Mouse (Mus musculus) forebrain, embryonic 16.5 days (tissue): ENCODE data around the gene Zic4. TPM values are rescaled to one million over a fixed set of nuclear protein-coding genes. Genes with fewer than 3 reads are reported as not detected.

ENCODE experiments used
- ATAC-seq: fragments of 200-750 bp; cut with Nextera tagmentation; 2 replicates; pipeline ENCODE4 v1.8.0; 2017; ENCODE audit warnings: mild to moderate bottlenecking, moderate library complexity
- H3K27ac ChIP-seq: fragments of 300-500 bp; sonication (generic); 2 replicates; pipeline ENCODE4 v1.5.1; 2014; ENCODE audit warnings: low read length, control low read depth
- H3K27me3 ChIP-seq: fragments of 300-500 bp; sonication (generic); replicated peaks from 2 replicates; pipeline ENCODE4 v1.6.1; 2014; ENCODE audit warnings: low read length; ENCODE audit not compliant: control insufficient read depth, insufficient read depth
- H3K36me3 ChIP-seq: fragments of 300-500 bp; sonication (generic); 2 replicates; pipeline ENCODE4 v1.6.1; 2014; ENCODE audit not compliant: control insufficient read depth, insufficient read depth
- H3K4me1 ChIP-seq: fragments of 300-500 bp; sonication (generic); replicated peaks from 2 replicates; pipeline ENCODE4 v1.6.1; 2014; ENCODE audit warnings: low read length; ENCODE audit not compliant: control insufficient read depth, insufficient read depth
- H3K4me2 ChIP-seq: fragments of 300-500 bp; sonication (generic); 2 replicates; pipeline ENCODE4 v1.6.1; 2014; ENCODE audit warnings: mild to moderate bottlenecking, low read length, control low read depth
- H3K4me3 ChIP-seq: fragments of 300-500 bp; sonication (generic); replicated peaks from 2 replicates; pipeline ENCODE4 v1.5.1; 2014; ENCODE audit warnings: mild to moderate bottlenecking, low read length, control low read depth
- H3K9ac ChIP-seq: fragments of 300-500 bp; sonication (generic); replicated peaks from 2 replicates; pipeline ENCODE4 v1.6.1; 2014; ENCODE audit warnings: low read depth, low read length, control low read depth
- H3K9me3 ChIP-seq: fragments of 300-500 bp; sonication (generic); 2 replicates; pipeline ENCODE4 v1.6.1; 2016; ENCODE audit warnings: low read length; ENCODE audit not compliant: control insufficient read depth
- WGBS: fragments of 180-500 bp; shearing (Covaris S2); extraction: QIAGEN DNeasy Blood & Tissue Kit; methylation state at CpG from one replicate; pipeline ENCODE4 v1.1.7; 2014; 5-methylcytosine and 5-hydroxymethylcytosine counted together
- polyA plus RNA-seq: library from polyadenylated mRNA; unstranded; fragments of >200 nt; fragmentation: Nextera tagmentation; extraction: Ambion mirVana; gene quantifications from 2 replicates; pipeline ENCODE4 v1.2.1, GENCODE M21; 2015

Zic4 gene
- polyA plus RNA-seq, 1 experiment from 2014 or later = 47.6 TPM

- H3K9ac ChIP-seq = no peak overlapping the region
- no peak overlapping the region for H3K4me3 ChIP-seq
- no peaks in the 10 kb centered on the region for H3K36me3 ChIP-seq
- no peaks in the 10 kb centered on the region for H3K9me3 ChIP-seq
- WGBS = 5% methylated on average over 5 of the region's 5 CpGs
- peaks cover 75% of the 10 kb centered on the region for H3K27me3 ChIP-seq
- no peak for ATAC-seq
- peaks cover 4% of the 10 kb centered on the region; the same call in 1 of the 2 replicates for H3K4me1 ChIP-seq
- H3K27ac ChIP-seq = no peak overlapping the region
- H3K4me2 ChIP-seq = no peak overlapping the region; the same call in 1 of the 2 replicates
Observed at GRCm38 (mm10) chr9:91387740-91388080, 25.5 kb downstream of the Zic4 start.

- H3K4me3 ChIP-seq = no peak overlapping the region
- H3K36me3 ChIP-seq = no peaks in the 10 kb centered on the region
- H3K27ac ChIP-seq = no peak overlapping the region
- no peaks in the 10 kb centered on the region for H3K9me3 ChIP-seq
- H3K4me1 ChIP-seq = peaks cover 4% of the 10 kb centered on the region; the same call in 1 of the 2 replicates
- no peak overlapping the region for H3K9ac ChIP-seq
- 14% methylated on average over 4 of the region's 4 CpGs for WGBS
- no peak overlapping the region for H3K4me2 ChIP-seq
- H3K27me3 ChIP-seq = peaks cover 74% of the 10 kb centered on the region
- ATAC-seq = no peak
Observed at GRCm38 (mm10) chr9:91388173-91388572, 26.0 kb downstream of the Zic4 start.

- H3K4me1 ChIP-seq = 0 out of 2 replicates have a peak, but pooled peaks cover 3% of the 10 kb centered on the region
- H3K27ac ChIP-seq = no peak overlapping the region
- H3K27me3 ChIP-seq = peaks cover 78% of the 10 kb centered on the region
- no peak overlapping the region for H3K4me2 ChIP-seq
- H3K9ac ChIP-seq = no peak overlapping the region
- H3K4me3 ChIP-seq = no peak overlapping the region
- H3K9me3 ChIP-seq = no peaks in the 10 kb centered on the region
- WGBS = 4% methylated on average over 8 of the region's 8 CpGs
- H3K36me3 ChIP-seq = no peaks in the 10 kb centered on the region
- peak; percentile 38 for ATAC-seq
Observed at GRCm38 (mm10) chr9:91393376-91394068, 31.3 kb downstream of the Zic4 start.

- H3K4me3 ChIP-seq = no peak overlapping the region
- H3K9ac ChIP-seq = no peak overlapping the region
- H3K27ac ChIP-seq = no peak overlapping the region
- no peaks in the 10 kb centered on the region for H3K36me3 ChIP-seq
- ATAC-seq = no peak
- H3K4me1 ChIP-seq = 0 out of 2 replicates have a peak, but pooled peaks cover 3% of the 10 kb centered on the region
- H3K27me3 ChIP-seq = peaks cover 79% of the 10 kb centered on the region
- WGBS = 1% methylated on average over 14 of the region's 14 CpGs
- H3K4me2 ChIP-seq = no peak overlapping the region
- no peaks in the 10 kb centered on the region for H3K9me3 ChIP-seq
Observed at GRCm38 (mm10) chr9:91394211-91394646, 32.0 kb downstream of the Zic4 start.

- Histone ChIP-seq H3K4me2 (no peak overlapping the region), H3K4me1 (0 out of 2 replicates have a peak, but pooled peaks cover 3% of the 10 kb centered on the region), H3K36me3 (no peaks in the 10 kb centered on the region), H3K4me3 (no peak overlapping the region), H3K9me3 (no peaks in the 10 kb centered on the region), H3K27ac (no peak overlapping the region), H3K27me3 (peaks cover 81% of the 10 kb centered on the region), H3K9ac (no peak overlapping the region)
- WGBS = 7% methylated on average over 14 of the region's 14 CpGs
- no peak for ATAC-seq
Observed at GRCm38 (mm10) chr9:91395066-91395772, 33.0 kb downstream of the Zic4 start.

- H3K9me3 ChIP-seq = no peaks in the 10 kb centered on the region
Observed at GRCm38 (mm10) chr9:91399976-91400375, 37.8 kb downstream of the Zic4 start.

GRCm38 (mm10) chr9:91400482-91401093 is 38.4 kb downstream of the Zic4 start:
- Histone ChIP-seq H3K4me2 (no peak overlapping the region), H3K4me1 (no peaks in the 10 kb centered on the region), H3K36me3 (no peaks in the 10 kb centered on the region), H3K27me3 (peaks cover 82% of the 10 kb centered on the region), H3K27ac (no peak overlapping the region), H3K9ac (no peak overlapping the region), H3K4me3 (no peak overlapping the region), H3K9me3 (no peaks in the 10 kb centered on the region)
- no peak for ATAC-seq
- WGBS = 15% methylated on average over 8 of the region's 8 CpGs

More at GRCm38 (mm10) chr9:91399976-91400375, 37.8 kb downstream of the Zic4 start:
- H3K27ac ChIP-seq = no peak overlapping the region
- peaks cover 80% of the 10 kb centered on the region for H3K27me3 ChIP-seq
- H3K9ac ChIP-seq = no peak overlapping the region
- no peaks in the 10 kb centered on the region for H3K36me3 ChIP-seq
- ATAC-seq = no peak
- no peaks in the 10 kb centered on the region for H3K4me1 ChIP-seq
- no peak overlapping the region for H3K4me3 ChIP-seq
- H3K4me2 ChIP-seq = no peak overlapping the region
- 28% methylated on average over 7 of the region's 7 CpGs for WGBS

GRCm38 (mm10) chr9:91401471-91401870 is 39.3 kb downstream of the Zic4 start:
- no peak overlapping the region for H3K27ac ChIP-seq
- 8% methylated on average over 10 of the region's 10 CpGs for WGBS

GRCm38 (mm10) chr9:91404229-91404628 is 42.0 kb downstream of the Zic4 start:
- no peak overlapping the region for H3K27ac ChIP-seq
- no peak for ATAC-seq
- H3K9ac ChIP-seq = no peak overlapping the region
- no peak overlapping the region for H3K4me3 ChIP-seq
- peak overlapping the region; percentile 11; the same call in 1 of the 2 replicates for H3K4me2 ChIP-seq
- H3K36me3 ChIP-seq = no peaks in the 10 kb centered on the region
- H3K4me1 ChIP-seq = no peaks in the 10 kb centered on the region
- H3K9me3 ChIP-seq = no peaks in the 10 kb centered on the region
- H3K27me3 ChIP-seq = peaks cover 73% of the 10 kb centered on the region
- WGBS = 3% methylated on average over 13 of the region's 13 CpGs

More at GRCm38 (mm10) chr9:91401471-91401870, 39.3 kb downstream of the Zic4 start:
- Histone ChIP-seq H3K4me2 (no peak overlapping the region), H3K27me3 (peaks cover 85% of the 10 kb centered on the region), H3K9me3 (no peaks in the 10 kb centered on the region), H3K4me1 (no peaks in the 10 kb centered on the region), H3K4me3 (no peak overlapping the region), H3K9ac (no peak overlapping the region), H3K36me3 (no peaks in the 10 kb centered on the region)
- no peak for ATAC-seq
